Mouse (Mus musculus) stomach, embryonic 14.5 days (tissue): ENCODE data around the gene Ubr2. TPM values are rescaled to one million over a fixed set of nuclear protein-coding genes. Genes with fewer than 3 reads are reported as not detected.

Experiments
- ATAC-seq: fragments of 200-750 bp; cut with Nextera tagmentation; 2 replicates; pipeline ENCODE4 v1.8.0; 2017; ENCODE audit warnings: low read depth, moderate TSS enrichment; ENCODE audit not compliant: insufficient number of reproducible peaks, insufficient read depth, low FRiP score
- H3K27ac ChIP-seq: fragments of 300-500 bp; sonication (generic); 2 replicates; pipeline ENCODE4 v1.5.1; 2014; ENCODE audit warnings: mild to moderate bottlenecking, low read length, moderate library complexity, mixed read lengths
- H3K27me3 ChIP-seq: fragments of 300-500 bp; sonication (generic); 2 replicates; pipeline ENCODE4 v1.6.1; 2014; ENCODE audit warnings: low read length, control low read depth, mixed read lengths; ENCODE audit not compliant: control insufficient read depth, insufficient read depth
- H3K36me3 ChIP-seq: fragments of 300-500 bp; sonication (generic); 2 replicates; pipeline ENCODE4 v1.6.1; 2014; ENCODE audit warnings: mild to moderate bottlenecking, control low read depth, low read length, moderate library complexity, mixed read lengths; ENCODE audit not compliant: control insufficient read depth, insufficient read depth
- H3K4me1 ChIP-seq: fragments of 300-500 bp; sonication (generic); 2 replicates; pipeline ENCODE4 v1.6.1; 2014; ENCODE audit warnings: low read length, control low read depth, mixed read lengths; ENCODE audit not compliant: control insufficient read depth, insufficient read depth
- H3K4me2 ChIP-seq: fragments of 300-500 bp; sonication (generic); replicated peaks from 2 replicates; pipeline ENCODE4 v1.6.1; 2014; ENCODE audit warnings: low read depth, low read length, control low read depth
- H3K4me3 ChIP-seq: fragments of 300-500 bp; sonication (generic); 2 replicates; pipeline ENCODE4 v1.5.1; 2014; ENCODE audit warnings: low read depth, low read length, control low read depth
- H3K9ac ChIP-seq: fragments of 300-500 bp; sonication (generic); replicated peaks from 2 replicates; pipeline ENCODE4 v1.6.1; 2014; ENCODE audit warnings: low read depth, mild to moderate bottlenecking, control low read depth, low read length, moderate library complexity, mixed read lengths
- H3K9me3 ChIP-seq: fragments of 300-500 bp; sonication (generic); 2 replicates; pipeline ENCODE4 v1.6.1; 2016; ENCODE audit warnings: low read depth, low read length, control low read depth; ENCODE audit not compliant: control insufficient read depth
- WGBS: fragments of 180-500 bp; shearing (Covaris S2); extraction: QIAGEN DNeasy Blood & Tissue Kit; methylation state at CpG from one replicate; pipeline ENCODE4 v1.1.7; 2014; 5-methylcytosine and 5-hydroxymethylcytosine counted together
- polyA plus RNA-seq: library from polyadenylated mRNA; unstranded; fragments of >200 nt; fragmentation: Nextera tagmentation; extraction: Ambion mirVana; gene quantifications from 2 replicates; pipeline ENCODE4 v1.2.1, GENCODE M21; 2014

Ubr2 gene
- polyA plus RNA-seq, 1 experiment from 2014 or later = 23.3 TPM

DNA sequence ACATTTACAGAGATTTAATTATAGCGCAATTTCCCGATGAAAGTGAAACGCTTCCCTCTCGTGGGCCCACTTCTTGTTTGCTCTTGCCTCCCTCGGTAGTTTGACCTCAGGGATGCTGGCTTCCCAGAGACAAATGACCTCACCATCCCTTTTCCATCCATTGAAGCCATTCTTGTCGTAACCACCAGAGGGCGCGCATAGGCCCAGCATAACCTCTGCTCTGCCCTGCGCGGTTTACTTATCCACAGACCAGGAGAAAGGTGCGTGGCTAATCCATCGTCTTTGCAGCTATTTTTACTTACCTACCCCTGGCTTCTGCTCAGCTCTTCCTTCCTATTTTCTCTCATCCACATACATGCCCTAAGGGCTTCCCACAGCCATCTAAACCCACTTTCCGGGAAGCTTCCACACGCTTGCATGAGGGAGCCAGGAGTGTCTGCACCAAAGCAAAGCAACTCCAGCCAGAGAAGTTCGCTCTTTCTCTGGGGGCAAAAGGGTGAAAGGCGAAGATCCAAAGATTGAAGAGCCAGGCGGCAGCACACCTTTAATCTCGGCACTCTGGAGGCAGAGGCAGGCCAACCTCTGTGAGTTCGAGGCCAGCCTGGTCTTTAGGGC lies 106.4 kb downstream of the Ubr2 start:
- Histone ChIP-seq H3K4me2 (no peak overlapping the region), H3K4me1 (no peaks in the 10 kb centered on the region), H3K9ac (no peak overlapping the region), H3K36me3 (no peaks in the 10 kb centered on the region), H3K27me3 (no peaks in the 10 kb centered on the region), H3K4me3 (no peak overlapping the region), H3K9me3 (no peaks in the 10 kb centered on the region), H3K27ac (no peak overlapping the region)
- ATAC-seq = 0 out of 2 replicates have a peak, but pooled peaks have one; percentile 42
- WGBS = 22% methylated on average over 19 of the region's 19 CpGs

DNA sequence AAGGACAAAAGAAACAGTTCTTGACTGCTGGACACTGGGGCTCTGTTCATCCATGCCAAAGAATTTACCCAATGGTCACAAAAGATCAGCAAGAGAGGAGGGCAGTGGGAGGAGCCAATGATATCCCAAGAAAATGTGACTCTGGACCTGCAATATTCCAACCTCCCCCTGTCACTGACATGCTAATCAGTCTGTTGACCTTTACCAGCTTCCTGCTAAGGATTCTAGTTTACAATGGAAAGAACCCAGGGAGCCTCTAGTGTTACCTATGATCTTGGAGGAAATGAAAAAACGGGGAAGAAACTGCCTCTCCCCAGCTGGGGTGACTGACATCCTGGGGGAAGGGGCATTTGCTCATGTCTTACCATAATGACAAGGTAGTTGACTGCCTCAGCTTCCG lies 109.4 kb downstream of the Ubr2 start:
- 52% methylated on average over 2 of the region's 2 CpGs for whole genome bisulfite sequencing

DNA sequence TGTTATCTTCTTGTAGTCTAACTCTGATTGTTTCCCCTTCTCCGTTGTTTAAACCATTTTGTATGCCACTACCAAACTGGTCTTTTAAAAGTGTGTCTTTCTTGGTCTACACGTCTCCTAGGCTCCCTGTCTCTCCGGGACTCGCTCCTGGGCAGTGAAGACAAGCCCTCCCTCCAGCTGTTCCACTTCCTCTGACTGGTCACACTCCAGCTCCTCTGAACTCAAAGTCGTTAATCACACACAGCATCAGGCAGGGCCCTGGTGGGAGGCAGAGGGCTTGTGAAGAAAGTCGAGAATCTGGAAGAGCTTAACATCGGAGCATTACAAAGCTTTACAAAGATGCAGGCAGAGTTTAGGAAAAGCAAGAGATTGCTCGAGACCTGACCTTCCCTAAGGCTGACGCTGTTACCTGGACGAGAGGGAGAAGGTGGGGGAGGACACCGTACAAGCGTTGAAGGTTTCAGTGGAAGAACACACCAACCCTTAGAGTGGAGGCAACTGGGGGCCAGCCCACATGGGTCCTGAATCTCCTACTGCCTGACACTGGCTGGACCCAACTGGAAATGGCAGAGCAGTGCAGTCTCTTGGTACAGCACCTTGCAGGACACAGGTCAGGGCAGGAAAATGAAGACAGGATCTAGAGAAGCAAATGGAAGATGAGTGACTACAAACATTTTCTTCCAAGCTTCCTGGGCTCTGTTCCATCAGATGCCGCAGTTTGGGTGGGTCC lies 113.0 kb downstream of the Ubr2 start:
- 26% methylated on average over 13 of the region's 13 CpGs for WGBS
- Histone ChIP-seq H3K27ac (peak overlapping the region; percentile 10; the same call in 1 of the 2 replicates), H3K9me3 (no peaks in the 10 kb centered on the region), H3K36me3 (no peaks in the 10 kb centered on the region; the same call in 1 of the 2 replicates), H3K27me3 (no peaks in the 10 kb centered on the region), H3K4me3 (no peak overlapping the region), H3K9ac (no peak overlapping the region), H3K4me2 (no peak overlapping the region), H3K4me1 (peaks cover 16% of the 10 kb centered on the region)
- ATAC-seq = peak; percentile 62; the same call in 1 of the 2 replicates

More for the DNA sequence above, 109.4 kb downstream of the Ubr2 start:
- no peak for ATAC-seq
- H3K9me3 ChIP-seq = no peaks in the 10 kb centered on the region
- H3K27me3 ChIP-seq = no peaks in the 10 kb centered on the region
- no peak overlapping the region for H3K9ac ChIP-seq
- no peak overlapping the region for H3K4me2 ChIP-seq
- H3K27ac ChIP-seq = no peak overlapping the region
- peaks cover 11% of the 10 kb centered on the region; the same call in 1 of the 2 replicates for H3K4me1 ChIP-seq
- no peak overlapping the region for H3K4me3 ChIP-seq
- no peaks in the 10 kb centered on the region for H3K36me3 ChIP-seq

DNA sequence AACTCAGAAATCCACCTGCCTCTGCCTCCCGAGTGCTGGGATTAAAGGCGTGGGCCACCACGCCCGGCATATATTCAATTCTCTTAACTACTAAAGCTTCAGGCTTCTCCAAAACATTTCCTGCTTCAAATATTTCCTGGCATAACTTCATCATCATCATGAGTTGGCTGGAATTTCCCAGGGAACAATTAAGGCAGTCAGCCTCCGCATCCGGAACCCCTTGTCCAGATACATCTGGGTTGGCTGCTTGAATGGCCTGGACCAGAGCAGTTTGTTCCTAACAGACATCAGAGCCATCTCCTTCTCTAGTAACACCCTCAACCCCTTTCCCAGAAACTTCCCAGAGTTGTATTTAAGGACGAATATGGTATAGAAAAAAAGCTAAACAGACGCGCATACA lies 114.9 kb downstream of the Ubr2 start:
- Histone ChIP-seq H3K4me2 (no peak overlapping the region), H3K4me1 (peaks cover 27% of the 10 kb centered on the region), H3K36me3 (no peaks in the 10 kb centered on the region; the same call in 1 of the 2 replicates), H3K27ac (no peak overlapping the region), H3K4me3 (no peak overlapping the region), H3K9me3 (no peaks in the 10 kb centered on the region), H3K27me3 (no peaks in the 10 kb centered on the region), H3K9ac (no peak overlapping the region)
- no peak for ATAC-seq
- WGBS = 89% methylated on average over 9 of the region's 9 CpGs

DNA sequence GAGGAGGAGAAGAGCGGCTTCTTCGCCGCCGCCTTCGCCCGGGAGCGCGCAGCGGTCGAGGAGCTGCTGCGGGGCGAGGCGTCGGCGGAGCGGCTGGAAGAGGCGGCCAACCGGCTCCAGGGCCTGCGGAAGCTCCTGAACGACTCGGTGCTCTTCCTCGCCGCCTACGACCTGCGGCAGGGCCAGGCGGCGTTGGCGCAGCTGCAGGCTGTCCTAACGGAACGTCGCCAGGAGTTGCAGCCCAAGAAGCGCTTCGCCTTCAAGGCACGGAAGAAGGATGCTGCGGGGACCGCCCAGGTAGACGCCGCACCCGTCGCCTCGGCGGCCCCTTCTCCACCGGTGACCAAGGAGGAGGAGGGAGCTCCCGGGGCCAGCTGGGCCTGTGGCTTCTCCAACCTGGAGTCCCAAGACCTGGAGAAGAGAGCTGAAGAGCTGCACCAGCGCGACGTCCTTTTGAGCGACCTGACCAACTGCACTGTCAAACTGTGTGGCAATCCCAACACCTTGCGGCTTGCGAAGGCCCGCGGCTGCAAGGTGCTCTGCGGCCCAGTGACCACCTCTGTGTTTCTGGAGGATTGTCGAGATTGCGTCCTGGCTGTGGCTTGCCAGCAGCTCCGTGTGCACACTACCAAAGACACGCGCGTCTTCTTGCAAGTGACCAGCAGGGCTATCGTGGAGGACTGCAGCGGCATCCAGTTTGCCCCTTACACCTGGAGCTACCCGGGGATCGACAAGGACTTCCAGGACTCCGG lies 119.3 kb downstream of the Ubr2 start:
- peak overlapping the region; percentile 83 for H3K4me3 ChIP-seq
- H3K4me2 ChIP-seq = peak overlapping the region; percentile 82
- H3K9me3 ChIP-seq = no peaks in the 10 kb centered on the region
- H3K9ac ChIP-seq = peak overlapping the region; percentile 71
- H3K36me3 ChIP-seq = no peaks in the 10 kb centered on the region; the same call in 1 of the 2 replicates
- under 1% methylated on average over 62 of the region's 64 CpGs for WGBS
- ATAC-seq = peak; percentile 15; the same call in 1 of the 2 replicates
- peaks cover 16% of the 10 kb centered on the region for H3K4me1 ChIP-seq
- peak overlapping the region; percentile 86 for H3K27ac ChIP-seq
- no peaks in the 10 kb centered on the region for H3K27me3 ChIP-seq

DNA sequence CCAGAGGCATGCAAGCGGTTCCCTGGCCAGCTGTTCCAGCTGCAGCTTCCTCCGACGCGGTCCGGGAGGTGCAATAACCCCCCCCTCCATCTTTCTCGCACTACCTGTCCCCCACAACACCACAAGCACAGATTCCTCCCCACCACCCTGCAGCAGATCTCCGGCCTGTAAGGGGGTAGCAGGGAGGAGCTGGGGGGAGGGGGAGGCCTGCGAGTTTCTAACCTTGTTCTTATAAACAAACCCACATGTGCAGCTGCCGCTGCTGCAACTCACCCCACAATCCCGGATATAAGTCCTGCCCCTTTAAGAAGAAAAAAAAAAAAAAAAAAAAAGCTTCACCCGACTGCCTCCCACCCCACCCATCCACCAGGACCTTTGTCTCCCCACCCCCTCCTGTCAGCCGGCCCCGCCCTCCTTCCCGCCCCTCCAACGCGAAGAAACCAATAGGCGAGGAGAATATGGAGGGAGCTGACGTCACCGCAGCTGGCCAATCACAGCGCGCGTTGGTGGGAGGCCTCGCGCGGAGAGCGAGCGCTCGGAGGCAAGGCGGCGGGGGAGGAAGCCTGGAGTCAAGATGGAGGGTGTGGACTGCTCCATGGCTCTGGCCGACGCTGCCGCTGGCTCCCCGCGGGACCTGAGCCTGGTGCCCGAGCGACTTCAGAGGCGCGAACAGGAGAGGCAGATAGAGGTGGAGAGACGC lies 120.1 kb downstream of the Ubr2 start, which contains the start of gene Tbcc:
TSS of gene Tbcc (plus strand) at position 569 of the 700 bp plus-strand sequence.
- ATAC-seq = peak; percentile 91
- no peaks in the 10 kb centered on the region for H3K27me3 ChIP-seq
- WGBS = under 1% methylated on average over 40 of the region's 40 CpGs

DNA sequence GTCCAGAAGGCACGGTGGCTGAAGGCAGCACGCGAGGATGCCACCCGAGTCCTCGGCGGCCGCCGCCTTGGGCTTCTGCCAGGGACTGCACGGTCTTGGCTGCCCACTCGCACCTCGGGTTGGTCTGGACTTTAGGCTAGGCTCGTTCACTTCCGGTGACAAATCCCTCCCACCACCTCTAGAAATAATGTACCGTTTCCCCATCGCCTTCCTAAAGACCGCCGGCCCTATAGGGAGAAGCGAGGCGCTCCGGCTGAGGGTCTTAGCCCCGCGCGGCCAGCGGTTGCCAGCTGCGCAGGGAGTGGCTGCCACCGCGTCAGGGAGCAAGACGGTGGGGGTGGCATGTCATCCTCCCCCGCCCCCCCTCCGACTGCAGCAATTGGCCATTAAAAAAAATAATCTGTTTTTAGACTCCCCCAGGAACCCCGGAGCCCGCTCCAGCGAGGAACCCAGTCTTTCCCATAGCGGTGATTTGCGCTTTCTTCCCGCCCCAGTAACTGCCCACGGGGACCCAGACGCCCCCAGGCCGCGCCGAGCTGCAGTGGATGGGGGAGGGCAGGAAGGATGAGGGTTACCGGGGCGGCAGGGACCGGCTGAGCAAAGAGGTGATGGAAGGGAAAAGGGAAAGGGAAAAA lies 120.8 kb downstream of the Ubr2 start:
- Histone ChIP-seq H3K4me2 (peak overlapping the region; percentile 79), H3K36me3 (no peaks in the 10 kb centered on the region; the same call in 1 of the 2 replicates), H3K27me3 (no peaks in the 10 kb centered on the region), H3K9ac (peak overlapping the region; percentile 60), H3K4me1 (peaks cover 21% of the 10 kb centered on the region), H3K4me3 (peak overlapping the region; percentile 76), H3K9me3 (no peaks in the 10 kb centered on the region), H3K27ac (peak overlapping the region; percentile 99)
- peak; percentile 38 for ATAC-seq
- WGBS = under 1% methylated on average over 44 of the region's 44 CpGs

More for the DNA sequence above, 120.1 kb downstream of the Ubr2 start, which contains the start of gene Tbcc:
- Histone ChIP-seq H3K36me3 (no peaks in the 10 kb centered on the region; the same call in 1 of the 2 replicates), H3K9ac (peak within 1 kb of the TSS; percentile 71), H3K4me2 (peak within 1 kb of the TSS; percentile 82), H3K4me1 (peaks cover 21% of the 10 kb centered on the region), H3K27ac (peak within 1 kb of the TSS; percentile 99), H3K9me3 (no peaks in the 10 kb centered on the region), H3K4me3 (peak within 1 kb of the TSS; percentile 83)
